Mouse (Mus musculus) midbrain, embryonic 16.5 days (tissue): ENCODE results near the gene Slc24a1. TPM values are rescaled to one million over a fixed set of nuclear protein-coding genes. Genes with fewer than 3 reads are reported as not detected.

Experiments
- ATAC-seq: fragments of 200-750 bp; cut with Nextera tagmentation; 2 replicates; pipeline ENCODE4 v1.8.0; 2017; ENCODE audit warnings: moderate TSS enrichment
- H3K27ac ChIP-seq: fragments of 300-500 bp; sonication (generic); 2 replicates; pipeline ENCODE4 v1.5.1; 2014; ENCODE audit warnings: mild to moderate bottlenecking, low read length, mixed read lengths
- H3K27me3 ChIP-seq: fragments of 300-500 bp; sonication (generic); 2 replicates; pipeline ENCODE4 v1.6.1; 2014; ENCODE audit warnings: low read depth, low read length, mixed read lengths; ENCODE audit not compliant: control insufficient read depth, insufficient read depth
- H3K36me3 ChIP-seq: fragments of 300-500 bp; sonication (generic); 2 replicates; pipeline ENCODE4 v1.6.1; 2014; ENCODE audit warnings: mild to moderate bottlenecking, low read length, moderate library complexity, mixed read lengths; ENCODE audit not compliant: control insufficient read depth, insufficient read depth
- H3K4me1 ChIP-seq: fragments of 300-500 bp; sonication (generic); 2 replicates; pipeline ENCODE4 v1.6.1; 2014; ENCODE audit warnings: mild to moderate bottlenecking, low read length, mixed read lengths; ENCODE audit not compliant: control insufficient read depth, insufficient read depth
- H3K4me2 ChIP-seq: fragments of 300-500 bp; sonication (generic); 2 replicates; pipeline ENCODE4 v1.6.1; 2014; ENCODE audit warnings: mild to moderate bottlenecking, low read length, mixed read lengths
- H3K4me3 ChIP-seq: fragments of 300-500 bp; sonication (generic); 2 replicates; pipeline ENCODE4 v1.5.1; 2014; ENCODE audit warnings: low read depth, mild to moderate bottlenecking, low read length, moderate library complexity, mixed read lengths
- H3K9ac ChIP-seq: fragments of 300-500 bp; sonication (generic); 2 replicates; pipeline ENCODE4 v1.6.1; 2014; ENCODE audit warnings: low read depth, low read length, mixed read lengths
- H3K9me3 ChIP-seq: fragments of 300-500 bp; sonication (generic); replicated peaks from 2 replicates; pipeline ENCODE4 v1.6.1; 2014; ENCODE audit warnings: mild to moderate bottlenecking, low read length, mixed read lengths; ENCODE audit not compliant: control insufficient read depth, poor library complexity, severe bottlenecking
- WGBS: fragments of 180-500 bp; shearing (Covaris S2); extraction: QIAGEN DNeasy Blood & Tissue Kit; methylation state at CpG from one replicate; pipeline ENCODE4 v1.1.7; 2014; 5-methylcytosine and 5-hydroxymethylcytosine counted together
- polyA plus RNA-seq: library from polyadenylated mRNA; unstranded; fragments of >200 nt; fragmentation: Nextera tagmentation; extraction: Ambion mirVana; gene quantifications from 2 replicates; pipeline ENCODE4 v1.2.1, GENCODE M21; 2015

Slc24a1 gene
- polyA plus RNA-seq, 1 experiment from 2014 or later: 0.20 TPM

DNA sequence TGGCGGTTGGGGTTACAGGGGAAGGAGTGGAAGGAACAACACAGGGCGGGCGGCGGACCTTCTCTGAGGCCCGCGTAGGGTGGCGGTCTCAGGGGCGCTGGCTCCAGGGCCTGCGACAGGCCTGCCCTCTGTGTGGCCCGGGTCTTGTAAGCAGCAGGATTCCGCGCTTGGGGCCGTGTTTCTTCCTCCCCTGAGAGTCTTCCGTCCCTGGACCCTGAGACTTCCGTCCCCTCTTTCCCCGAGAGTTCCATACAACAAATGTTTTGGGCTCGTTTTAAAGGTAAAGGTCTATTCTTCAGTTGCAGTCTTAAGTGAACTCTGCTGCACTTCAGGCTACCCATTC is 9.5 kb upstream of the Slc24a1 start:
- peaks cover 11% of the 10 kb centered on the region for H3K4me1 ChIP-seq
- H3K4me3 ChIP-seq: peak overlapping the region; percentile 89
- H3K36me3 ChIP-seq: peaks cover 8% of the 10 kb centered on the region; the same call in 1 of the 2 replicates
- peak; percentile 79 for ATAC-seq
- H3K27me3 ChIP-seq: no peaks in the 10 kb centered on the region
- WGBS: 0% methylated on average over 15 of the region's 17 CpGs
- H3K9me3 ChIP-seq: no peaks in the 10 kb centered on the region
- H3K27ac ChIP-seq: peak overlapping the region; percentile 88
- H3K4me2 ChIP-seq: peak overlapping the region; percentile 89
- peak overlapping the region; percentile 95 for H3K9ac ChIP-seq

- Histone ChIP-seq H3K9ac (peak within 1 kb of the TSS; percentile 95), H3K4me2 (peak within 1 kb of the TSS; percentile 89), H3K27ac (peak within 1 kb of the TSS; percentile 88), H3K36me3 (peaks cover 8% of the 10 kb centered on the region; the same call in 1 of the 2 replicates), H3K27me3 (no peaks in the 10 kb centered on the region), H3K4me3 (peak within 1 kb of the TSS; percentile 89), H3K4me1 (peaks cover 11% of the 10 kb centered on the region), H3K9me3 (no peaks in the 10 kb centered on the region)
- 5% methylated on average over 27 of the region's 29 CpGs for WGBS
- ATAC-seq: peak; percentile 97
These were observed 8.9 kb upstream of the Slc24a1 start, which contains the start of gene Ints14 for GRCm38 (mm10) chr9:64960117-64960977. Gene Ints14 (plus strand): TSS chr9:64960905.

- peaks cover 17% of the 10 kb centered on the region for H3K4me1 ChIP-seq
- no peaks in the 10 kb centered on the region for H3K9me3 ChIP-seq
- H3K4me3 ChIP-seq: no peak overlapping the region
- no peak for ATAC-seq
- no peak overlapping the region for H3K27ac ChIP-seq
- no peaks in the 10 kb centered on the region for H3K36me3 ChIP-seq
- H3K4me2 ChIP-seq: no peak overlapping the region
- WGBS: 88% methylated on average over 3 of the region's 3 CpGs
- no peaks in the 10 kb centered on the region for H3K27me3 ChIP-seq
- H3K9ac ChIP-seq: no peak overlapping the region
These were observed 5.9 kb upstream of the Slc24a1 start for GRCm38 (mm10) chr9:64957276-64957675.

DNA sequence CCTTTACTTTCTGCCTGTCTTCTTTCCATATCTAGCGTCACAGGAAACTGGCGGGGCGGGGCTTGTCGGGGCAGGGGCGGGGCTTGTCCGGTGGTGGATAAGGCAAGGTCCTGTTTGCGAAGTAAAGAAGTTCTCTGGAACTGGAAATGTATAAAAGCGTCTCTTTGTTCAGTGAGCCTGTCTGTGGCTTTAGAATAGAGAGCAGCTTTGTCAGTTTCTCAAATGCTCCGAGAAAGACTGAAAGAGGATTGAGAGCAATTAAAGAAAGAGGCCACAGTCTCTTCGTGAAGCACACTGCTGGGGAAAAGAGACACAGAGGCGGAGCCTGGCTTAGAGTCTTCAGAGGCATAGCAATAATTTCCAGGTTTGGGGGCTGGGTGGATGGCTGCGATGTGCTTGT is 4.9 kb upstream of the Slc24a1 start:
- 26% methylated on average over 12 of the region's 12 CpGs for WGBS
- Histone ChIP-seq H3K9ac (no peak overlapping the region), H3K4me3 (no peak overlapping the region), H3K4me1 (peaks cover 16% of the 10 kb centered on the region), H3K9me3 (no peaks in the 10 kb centered on the region), H3K27ac (no peak overlapping the region), H3K27me3 (no peaks in the 10 kb centered on the region), H3K4me2 (peak overlapping the region; percentile 8; the same call in 1 of the 2 replicates), H3K36me3 (no peaks in the 10 kb centered on the region)
- ATAC-seq: no peak

DNA sequence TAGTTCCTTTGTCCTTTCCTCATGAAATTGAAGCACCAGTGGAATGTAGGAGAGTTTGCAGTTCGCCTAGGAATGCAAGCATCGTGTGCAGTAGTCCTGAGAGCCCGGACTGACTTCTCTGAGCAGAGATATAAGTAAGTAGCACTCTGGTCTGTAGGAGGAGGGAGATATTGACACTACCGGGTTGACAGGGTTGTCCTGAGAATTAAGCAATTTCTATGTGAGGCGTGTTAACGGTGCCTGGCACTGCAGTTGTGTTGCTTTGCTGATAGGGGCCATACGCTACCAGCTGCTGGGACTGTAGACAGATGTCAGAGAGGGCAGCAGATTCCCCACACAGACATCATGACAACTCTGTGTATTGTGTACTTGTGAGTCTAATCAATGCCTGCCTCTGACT is 1.8 kb upstream of the Slc24a1 start:
- no peak overlapping the region for H3K9ac ChIP-seq
- H3K36me3 ChIP-seq: no peaks in the 10 kb centered on the region
- no peak overlapping the region for H3K4me3 ChIP-seq
- no peak overlapping the region for H3K27ac ChIP-seq
- H3K4me2 ChIP-seq: no peak overlapping the region
- no peak for ATAC-seq
- peaks cover 11% of the 10 kb centered on the region for H3K4me1 ChIP-seq
- H3K9me3 ChIP-seq: no peaks in the 10 kb centered on the region
- 83% methylated on average over 7 of the region's 7 CpGs for WGBS
- no peaks in the 10 kb centered on the region for H3K27me3 ChIP-seq

- peaks cover 11% of the 10 kb centered on the region for H3K4me1 ChIP-seq
- H3K9ac ChIP-seq: no peak overlapping the region
- H3K4me3 ChIP-seq: no peak overlapping the region
- H3K27ac ChIP-seq: no peak overlapping the region
- H3K4me2 ChIP-seq: peak overlapping the region; percentile 9; the same call in 1 of the 2 replicates
- no peaks in the 10 kb centered on the region for H3K36me3 ChIP-seq
- no peaks in the 10 kb centered on the region for H3K9me3 ChIP-seq
- ATAC-seq: peak; percentile 32; the same call in 1 of the 2 replicates
- 12% methylated on average over 5 of the region's 5 CpGs for WGBS
- no peaks in the 10 kb centered on the region for H3K27me3 ChIP-seq
These were observed 648 bp upstream of the Slc24a1 start for GRCm38 (mm10) chr9:64952055-64952454.

GRCm38 (mm10) chr9:64947483-64948095 is 3.8 kb downstream of the Slc24a1 start:
- Histone ChIP-seq H3K27ac (no peak overlapping the region), H3K27me3 (no peaks in the 10 kb centered on the region), H3K36me3 (no peaks in the 10 kb centered on the region), H3K4me1 (peaks cover 8% of the 10 kb centered on the region), H3K4me2 (no peak overlapping the region), H3K9ac (no peak overlapping the region), H3K4me3 (no peak overlapping the region), H3K9me3 (no peaks in the 10 kb centered on the region)
- no peak for ATAC-seq
- 86% methylated on average over 9 of the region's 9 CpGs for WGBS

GRCm38 (mm10) chr9:64943997-64944396 is 7.4 kb downstream of the Slc24a1 start:
- no peaks in the 10 kb centered on the region for H3K4me1 ChIP-seq
- no peak for ATAC-seq
- H3K4me3 ChIP-seq: no peak overlapping the region
- WGBS: 23% methylated on average over 11 of the region's 11 CpGs
- no peaks in the 10 kb centered on the region for H3K9me3 ChIP-seq
- H3K27ac ChIP-seq: no peak overlapping the region
- H3K36me3 ChIP-seq: no peaks in the 10 kb centered on the region
- no peak overlapping the region for H3K4me2 ChIP-seq
- H3K27me3 ChIP-seq: no peaks in the 10 kb centered on the region
- no peak overlapping the region for H3K9ac ChIP-seq

DNA sequence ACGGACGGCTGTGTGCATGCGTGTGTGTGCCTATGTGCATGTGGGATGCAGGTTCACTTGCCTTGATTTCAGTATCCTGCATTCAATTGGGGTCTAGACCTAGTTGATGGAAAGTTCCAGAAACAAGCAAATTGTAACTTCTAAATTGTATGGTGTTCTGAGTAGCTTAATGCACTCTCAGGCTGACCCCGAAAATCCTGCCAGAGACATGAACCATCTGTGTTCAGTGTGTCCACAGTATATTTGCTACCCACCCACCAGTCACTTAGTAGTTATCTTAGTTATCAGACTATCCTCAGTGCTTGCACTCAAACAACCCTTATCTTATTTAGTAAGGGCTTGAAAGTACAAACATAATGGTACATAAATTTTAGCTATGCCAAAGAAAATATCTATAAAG is 9.8 kb downstream of the Slc24a1 start:
- WGBS: 90% methylated on average over 4 of the region's 4 CpGs
- Histone ChIP-seq H3K4me1 (no peaks in the 10 kb centered on the region), H3K27ac (no peak overlapping the region), H3K27me3 (no peaks in the 10 kb centered on the region), H3K9ac (no peak overlapping the region), H3K9me3 (no peaks in the 10 kb centered on the region), H3K36me3 (no peaks in the 10 kb centered on the region), H3K4me2 (no peak overlapping the region), H3K4me3 (no peak overlapping the region)
- ATAC-seq: no peak
